Mouse (Mus musculus): ENCODE results near the gene Mavs.

DNA sequence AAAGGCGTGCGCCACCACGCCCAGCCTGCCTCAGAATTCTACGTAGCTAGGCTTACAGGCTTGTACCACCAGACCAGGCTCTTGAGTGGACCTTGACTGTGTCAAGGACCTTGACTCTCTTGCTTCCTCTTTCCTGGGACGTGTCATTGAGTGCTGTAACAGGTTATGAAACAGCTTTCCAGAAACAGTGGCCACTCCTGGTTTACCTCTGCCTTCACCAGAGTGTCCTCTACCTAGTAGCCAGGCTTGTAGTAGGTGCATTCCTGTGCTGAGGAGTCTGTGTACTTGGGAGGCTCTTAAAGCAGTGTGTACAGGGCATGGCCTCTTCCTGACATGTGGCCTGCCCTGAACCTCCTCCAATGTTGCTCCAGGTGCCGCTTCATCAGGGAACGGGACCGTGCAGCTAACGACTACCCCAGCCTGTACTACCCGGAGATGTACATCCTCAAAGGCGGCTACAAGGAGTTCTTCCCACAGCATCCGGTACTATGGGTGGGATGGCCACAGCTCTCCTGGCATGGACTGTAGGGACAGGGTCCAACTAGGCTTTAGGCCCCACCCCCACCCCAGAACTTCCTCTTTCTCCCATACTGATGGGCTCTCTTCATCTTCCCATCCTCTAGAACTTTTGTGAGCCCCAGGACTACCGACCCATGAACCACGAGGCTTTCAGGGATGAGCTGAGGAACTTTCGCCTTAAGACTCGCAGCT, 37.1 kb upstream of the Mavs start:
- TF ChIP-seq POLR2A (IDR thresholded peaks at IDR 0.05; ENCODE audit: borderline replicate concordance, low read depth, low read length) (no peak), CTCF (IDR thresholded peaks at IDR 0.05; ENCODE audit: low read depth, low read length) (no peak)
